Mouse (Mus musculus): Measurements from ENCODE around the gene Omp. TPM values are rescaled to one million over a fixed set of nuclear protein-coding genes. Genes with fewer than 3 reads are reported as not detected.

Omp gene
- polyA plus RNA-seq, 1 experiment: not detected

DNA sequence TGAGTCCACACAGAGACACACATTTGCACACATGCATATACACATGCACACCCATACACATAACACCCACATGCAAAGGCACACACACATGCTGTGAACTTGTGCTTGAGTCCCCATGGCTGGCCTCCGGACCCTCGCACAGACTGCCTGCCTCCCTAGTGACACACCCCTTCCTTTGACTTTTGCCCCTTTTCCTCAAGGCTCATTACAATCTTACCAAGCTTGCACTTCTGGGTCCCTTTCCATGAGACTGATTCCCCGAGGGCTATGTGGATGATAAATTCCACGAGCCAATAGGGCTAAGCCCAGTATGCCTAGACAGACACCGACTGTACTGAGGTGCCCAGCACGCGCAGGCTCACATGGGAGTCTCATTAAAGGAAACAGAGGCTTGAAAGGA is 39.0 kb downstream of the Omp start:
- H3K4me3 ChIP-seq (ENCODE audit: insufficient read depth, low read depth, low read length): no peak overlapping the region
- peak overlapping the region; percentile 98 for H3K27ac ChIP-seq (replicated peaks; ENCODE audit: low read depth, low read length)

GRCm38 (mm10) chr7:98104481-98105435 is 40.5 kb downstream of the Omp start:
- Histone ChIP-seq H3K4me3 (ENCODE audit: insufficient read depth, low read depth, low read length) (no peak overlapping the region), H3K4me1 (ENCODE audit: control insufficient read depth, insufficient read depth, insufficient read length, low read length) (peaks cover 59% of the 10 kb centered on the region), H3K27ac (replicated peaks; ENCODE audit: low read depth, low read length) (peak overlapping the region; percentile 98)

More for the DNA sequence above, 39.0 kb downstream of the Omp start:
- peaks cover 59% of the 10 kb centered on the region for H3K4me1 ChIP-seq (ENCODE audit: control insufficient read depth, insufficient read depth, insufficient read length, low read length)

- Histone ChIP-seq H3K4me3 (ENCODE audit: insufficient read depth, low read depth, low read length) (no peak overlapping the region), H3K4me1 (ENCODE audit: control insufficient read depth, insufficient read depth, insufficient read length, low read length) (peaks cover 55% of the 10 kb centered on the region), H3K27ac (replicated peaks; ENCODE audit: low read depth, low read length) (peak overlapping the region; percentile 98)
Measured at GRCm38 (mm10) chr7:98103942-98104292, 41.4 kb downstream of the Omp start.

DNA sequence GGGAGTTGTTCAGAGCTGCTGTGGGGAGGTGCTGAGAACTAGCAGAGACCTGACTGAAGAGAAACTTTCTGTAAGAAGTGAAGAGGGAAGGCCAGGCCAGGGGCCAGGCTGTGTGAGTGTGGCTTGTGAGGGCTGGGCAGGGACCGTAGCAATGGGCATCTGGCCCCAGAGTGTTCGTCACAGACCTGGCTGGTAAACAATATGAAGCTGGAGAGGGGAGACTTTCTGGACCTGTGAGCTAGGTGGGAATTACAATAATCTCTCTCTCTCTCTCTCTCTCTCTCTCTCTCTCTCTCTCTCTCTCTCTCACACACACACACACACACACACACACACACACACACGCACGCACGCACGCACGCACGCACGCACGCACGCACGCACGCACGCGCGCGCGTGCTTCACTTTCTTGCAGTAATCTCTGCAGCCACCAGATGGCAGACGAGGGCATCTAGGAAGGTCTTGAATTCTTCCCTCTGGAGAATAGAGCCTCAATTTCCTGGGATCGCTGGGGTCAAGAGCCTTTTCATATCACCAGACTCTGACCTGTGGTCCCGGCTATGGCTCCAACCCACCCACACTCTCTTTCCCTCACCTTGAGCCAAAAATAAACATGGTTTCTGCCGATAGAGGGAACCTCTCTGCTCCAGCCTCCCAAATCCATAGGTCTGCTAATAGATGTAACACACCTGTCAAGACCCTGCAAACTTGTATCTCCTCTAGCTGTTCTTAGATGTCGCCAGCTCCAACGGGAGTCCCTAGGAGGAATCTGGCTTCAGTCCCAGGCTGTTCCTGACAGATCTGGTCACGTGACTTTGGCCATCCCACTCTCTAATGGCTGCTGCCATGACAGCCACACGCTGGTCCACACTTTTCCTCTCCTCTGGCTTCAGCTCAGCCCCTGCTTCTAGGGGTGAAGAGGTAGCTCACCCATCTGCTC is 42.0 kb downstream of the Omp start:
- Histone ChIP-seq H3K27ac (replicated peaks; ENCODE audit: low read depth, low read length) (peak overlapping the region; percentile 98), H3K4me1 (ENCODE audit: control insufficient read depth, insufficient read depth, insufficient read length, low read length) (peaks cover 50% of the 10 kb centered on the region)

DNA sequence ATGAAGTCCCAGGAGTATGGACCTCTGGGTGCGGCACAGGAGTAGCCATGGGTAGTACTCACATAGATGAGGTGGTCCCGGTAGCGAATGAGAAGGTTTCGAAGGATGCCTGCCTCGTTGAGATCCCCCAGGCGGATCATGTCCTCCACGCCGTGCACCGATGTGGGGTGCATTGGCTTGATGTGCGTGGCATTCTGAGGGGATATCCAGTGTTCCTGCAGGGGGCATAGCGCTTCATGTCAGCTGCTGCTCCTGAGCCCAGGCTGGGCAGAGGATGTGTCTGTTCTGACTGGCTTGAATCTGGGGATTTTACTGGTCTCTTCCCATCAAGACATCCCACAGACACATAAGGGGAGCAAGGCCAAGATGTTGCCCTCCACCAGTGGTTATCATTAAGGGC is 42.8 kb downstream of the Omp start:
- Histone ChIP-seq H3K27ac (replicated peaks; ENCODE audit: low read depth, low read length) (no peak overlapping the region; the same call in 1 of the 2 replicates), H3K4me3 (ENCODE audit: insufficient read depth, low read depth, low read length) (no peak overlapping the region; the same call in 1 of the 2 replicates), H3K4me1 (ENCODE audit: control insufficient read depth, insufficient read depth, insufficient read length, low read length) (peaks cover 44% of the 10 kb centered on the region)

More for the DNA sequence above, 42.0 kb downstream of the Omp start:
- peak overlapping the region; percentile 59 for H3K4me3 ChIP-seq (ENCODE audit: insufficient read depth, low read depth, low read length)

GRCm38 (mm10) chr7:98097557-98097956 is 47.7 kb downstream of the Omp start:
- Histone ChIP-seq H3K27ac (replicated peaks; ENCODE audit: low read depth, low read length) (no peak overlapping the region), H3K4me1 (ENCODE audit: control insufficient read depth, insufficient read depth, insufficient read length, low read length) (no peaks in the 10 kb centered on the region), H3K4me3 (ENCODE audit: insufficient read depth, low read depth, low read length) (no peak overlapping the region)

- Histone ChIP-seq H3K4me1 (ENCODE audit: control insufficient read depth, insufficient read depth, insufficient read length, low read length) (no peaks in the 10 kb centered on the region), H3K27ac (replicated peaks; ENCODE audit: low read depth, low read length) (no peak overlapping the region)
Measured at GRCm38 (mm10) chr7:98095852-98096251, 49.5 kb downstream of the Omp start.

More at GRCm38 (mm10) chr7:98095852-98096251, 49.5 kb downstream of the Omp start:
- no peak overlapping the region for H3K4me3 ChIP-seq (ENCODE audit: insufficient read depth, low read depth, low read length)

Other genes with a start within 250 kb of the Omp start
- not detected in 2 replicates for gene Gdpd4, start 225.5 kb downstream of the Omp start, polyA plus RNA-seq (2012; ENCODE audit: insufficient read depth, insufficient read length, missing spikeins)
- 3.3 and 4.5 TPM in 2 replicates for gene Myo7a, start 26.0 kb downstream of the Omp start, polyA plus RNA-seq (2012; ENCODE audit: insufficient read depth, insufficient read length, missing spikeins)
- gene Capn5, start 32.8 kb upstream of the Omp start, polyA plus RNA-seq (2012; ENCODE audit: insufficient read depth, insufficient read length, missing spikeins): 1.5 and 1.8 TPM in 2 replicates
- gene B3gnt6, start 54.0 kb upstream of the Omp start, polyA plus RNA-seq (2012; ENCODE audit: insufficient read depth, insufficient read length, missing spikeins): not detected in 2 replicates
- gene Acer3, start 175.7 kb upstream of the Omp start, polyA plus RNA-seq (2012; ENCODE audit: insufficient read depth, insufficient read length, missing spikeins): 5.4 and 7.8 TPM in 2 replicates
- 25.7 and 31.5 TPM in 2 replicates for gene Tsku, start 215.8 kb upstream of the Omp start, polyA plus RNA-seq (2012; ENCODE audit: insufficient read depth, insufficient read length, missing spikeins)